Mouse (Mus musculus) cerebellum, adult 2 months (tissue): ENCODE measurements around the gene Tspan14.

ENCODE experiments used
- CTCF ChIP-seq: fragments of 200-500 bp; IDR thresholded peaks from 2 replicates; pipeline ENCODE4 v1.5.1; 2011; ENCODE audit warnings: low read depth, mild to moderate bottlenecking, control low read depth, low read length, moderate library complexity, borderline replicate concordance; ENCODE audit not compliant: insufficient read depth
- POLR2A ChIP-seq: fragments of 200-500 bp; IDR thresholded peaks from 2 replicates; pipeline ENCODE4 v1.6.1; 2011; ENCODE audit warnings: low read length, control low read depth, borderline replicate concordance; ENCODE audit not compliant: insufficient read depth

- no peak for TF ChIP-seq CTCF
- TF ChIP-seq POLR2A = no peak
These were observed 74.2 kb downstream of the Tspan14 start for GRCm38 (mm10) chr14:40892326-40892825.
